Mouse (Mus musculus): ENCODE results near the gene Orai1. TPM values are rescaled to one million over a fixed set of nuclear protein-coding genes. Genes with fewer than 3 reads are reported as not detected.

Gene Orai1
- polyA plus RNA-seq, 1 experiment from 2014 or later: 14.2 TPM

- H3K27me3 ChIP-seq (replicated peaks; ENCODE audit: control insufficient read depth, insufficient read depth, low read length): no peaks in the 10 kb centered on the region
- H3K9ac ChIP-seq (ENCODE audit: low read depth, low read length): no peak overlapping the region
- H3K27ac ChIP-seq (ENCODE audit: low read depth, low read length): no peak overlapping the region
- no peak for ATAC-seq
- H3K4me3 ChIP-seq (ENCODE audit: low read length): no peak overlapping the region
- H3K4me1 ChIP-seq (ENCODE audit: control insufficient read depth, insufficient read depth, low read depth, low read length): peaks cover 6% of the 10 kb centered on the region
- H3K36me3 ChIP-seq (ENCODE audit: control insufficient read depth, insufficient read depth, low read length): no peaks in the 10 kb centered on the region
- H3K9me3 ChIP-seq (ENCODE audit: control insufficient read depth, low read length): no peaks in the 10 kb centered on the region
- H3K4me2 ChIP-seq (ENCODE audit: low read length): no peak overlapping the region
- WGBS: 93% methylated on average over 6 of the region's 6 CpGs
Measured at GRCm38 (mm10) chr5:123010806-123011205, 4.1 kb upstream of the Orai1 start.

- 95% methylated on average over 9 of the region's 9 CpGs for WGBS
- no peak for ATAC-seq
- Histone ChIP-seq H3K9me3 (ENCODE audit: control insufficient read depth, low read length) (no peaks in the 10 kb centered on the region), H3K36me3 (ENCODE audit: control insufficient read depth, insufficient read depth, low read length) (no peaks in the 10 kb centered on the region), H3K27me3 (replicated peaks; ENCODE audit: control insufficient read depth, insufficient read depth, low read length) (no peaks in the 10 kb centered on the region), H3K4me2 (ENCODE audit: low read length) (no peak overlapping the region), H3K4me1 (ENCODE audit: control insufficient read depth, insufficient read depth, low read depth, low read length) (peaks cover 13% of the 10 kb centered on the region), H3K27ac (ENCODE audit: low read depth, low read length) (no peak overlapping the region), H3K4me3 (ENCODE audit: low read length) (no peak overlapping the region), H3K9ac (ENCODE audit: low read depth, low read length) (no peak overlapping the region)
Measured at GRCm38 (mm10) chr5:123011705-123012104, 3.2 kb upstream of the Orai1 start.

GRCm38 (mm10) chr5:123013599-123014315, 1.1 kb upstream of the Orai1 start:
- Histone ChIP-seq H3K27me3 (replicated peaks; ENCODE audit: control insufficient read depth, insufficient read depth, low read length) (no peaks in the 10 kb centered on the region), H3K4me1 (ENCODE audit: control insufficient read depth, insufficient read depth, low read depth, low read length) (peaks cover 17% of the 10 kb centered on the region), H3K36me3 (ENCODE audit: control insufficient read depth, insufficient read depth, low read length) (no peaks in the 10 kb centered on the region), H3K9me3 (ENCODE audit: control insufficient read depth, low read length) (no peaks in the 10 kb centered on the region), H3K4me2 (ENCODE audit: low read length) (no peak overlapping the region), H3K9ac (ENCODE audit: low read depth, low read length) (no peak overlapping the region), H3K27ac (ENCODE audit: low read depth, low read length) (no peak overlapping the region), H3K4me3 (ENCODE audit: low read length) (no peak overlapping the region)
- 57% methylated on average over 9 of the region's 9 CpGs for WGBS
- ATAC-seq: no peak

- WGBS: 25% methylated on average over 8 of the region's 8 CpGs
- peak overlapping the region; percentile 80 for H3K4me3 ChIP-seq (ENCODE audit: low read length)
- H3K4me2 ChIP-seq (ENCODE audit: low read length): peak overlapping the region; percentile 81
- H3K9ac ChIP-seq (ENCODE audit: low read depth, low read length): peak overlapping the region; percentile 88
- peaks cover 21% of the 10 kb centered on the region for H3K4me1 ChIP-seq (ENCODE audit: control insufficient read depth, insufficient read depth, low read depth, low read length)
- H3K27me3 ChIP-seq (replicated peaks; ENCODE audit: control insufficient read depth, insufficient read depth, low read length): no peaks in the 10 kb centered on the region
- no peaks in the 10 kb centered on the region for H3K36me3 ChIP-seq (ENCODE audit: control insufficient read depth, insufficient read depth, low read length)
- no peak overlapping the region; the same call in 1 of the 2 replicates for H3K27ac ChIP-seq (ENCODE audit: low read depth, low read length)
- ATAC-seq: no peak
- H3K9me3 ChIP-seq (ENCODE audit: control insufficient read depth, low read length): no peaks in the 10 kb centered on the region
Measured at GRCm38 (mm10) chr5:123015915-123016314, 1.0 kb downstream of the Orai1 start.

GRCm38 (mm10) chr5:123017504-123017903, 2.6 kb downstream of the Orai1 start:
- WGBS: 71% methylated on average over 4 of the region's 4 CpGs
- H3K9me3 ChIP-seq (ENCODE audit: control insufficient read depth, low read length): no peaks in the 10 kb centered on the region
- peaks cover 21% of the 10 kb centered on the region for H3K4me1 ChIP-seq (ENCODE audit: control insufficient read depth, insufficient read depth, low read depth, low read length)
- H3K4me3 ChIP-seq (ENCODE audit: low read length): no peak overlapping the region
- H3K36me3 ChIP-seq (ENCODE audit: control insufficient read depth, insufficient read depth, low read length): no peaks in the 10 kb centered on the region
- no peak overlapping the region for H3K27ac ChIP-seq (ENCODE audit: low read depth, low read length)
- no peak for ATAC-seq
- no peak overlapping the region for H3K9ac ChIP-seq (ENCODE audit: low read depth, low read length)
- no peak overlapping the region for H3K4me2 ChIP-seq (ENCODE audit: low read length)
- H3K27me3 ChIP-seq (replicated peaks; ENCODE audit: control insufficient read depth, insufficient read depth, low read length): no peaks in the 10 kb centered on the region

- Histone ChIP-seq H3K4me3 (ENCODE audit: low read length) (no peak overlapping the region), H3K27ac (ENCODE audit: low read depth, low read length) (peak overlapping the region; percentile 68), H3K36me3 (ENCODE audit: control insufficient read depth, insufficient read depth, low read length) (no peaks in the 10 kb centered on the region), H3K9ac (ENCODE audit: low read depth, low read length) (no peak overlapping the region), H3K4me2 (ENCODE audit: low read length) (no peak overlapping the region), H3K27me3 (replicated peaks; ENCODE audit: control insufficient read depth, insufficient read depth, low read length) (no peaks in the 10 kb centered on the region), H3K9me3 (ENCODE audit: control insufficient read depth, low read length) (no peaks in the 10 kb centered on the region), H3K4me1 (ENCODE audit: control insufficient read depth, insufficient read depth, low read depth, low read length) (peaks cover 19% of the 10 kb centered on the region)
- WGBS: 42% methylated on average over 10 of the region's 10 CpGs
- peak; percentile 39 for ATAC-seq
Measured at GRCm38 (mm10) chr5:123019336-123020016, 4.6 kb downstream of the Orai1 start.

- Histone ChIP-seq H3K9ac (ENCODE audit: low read depth, low read length) (no peak overlapping the region), H3K27me3 (replicated peaks; ENCODE audit: control insufficient read depth, insufficient read depth, low read length) (no peaks in the 10 kb centered on the region), H3K4me2 (ENCODE audit: low read length) (no peak overlapping the region), H3K36me3 (ENCODE audit: control insufficient read depth, insufficient read depth, low read length) (no peaks in the 10 kb centered on the region), H3K9me3 (ENCODE audit: control insufficient read depth, low read length) (no peaks in the 10 kb centered on the region), H3K27ac (ENCODE audit: low read depth, low read length) (peak overlapping the region; percentile 29; the same call in 1 of the 2 replicates), H3K4me1 (ENCODE audit: control insufficient read depth, insufficient read depth, low read depth, low read length) (peaks cover 18% of the 10 kb centered on the region), H3K4me3 (ENCODE audit: low read length) (no peak overlapping the region)
- 95% methylated on average over 5 of the region's 5 CpGs for WGBS
- no peak for ATAC-seq
Measured at GRCm38 (mm10) chr5:123020426-123020825, 5.6 kb downstream of the Orai1 start.

- WGBS: 92% methylated on average over 7 of the region's 7 CpGs
- H3K9ac ChIP-seq (ENCODE audit: low read depth, low read length): no peak overlapping the region
- H3K36me3 ChIP-seq (ENCODE audit: control insufficient read depth, insufficient read depth, low read length): no peaks in the 10 kb centered on the region
- no peak for ATAC-seq
- H3K27me3 ChIP-seq (replicated peaks; ENCODE audit: control insufficient read depth, insufficient read depth, low read length): no peaks in the 10 kb centered on the region
- no peaks in the 10 kb centered on the region for H3K9me3 ChIP-seq (ENCODE audit: control insufficient read depth, low read length)
- no peak overlapping the region for H3K4me2 ChIP-seq (ENCODE audit: low read length)
- no peak overlapping the region for H3K27ac ChIP-seq (ENCODE audit: low read depth, low read length)
- no peak overlapping the region for H3K4me3 ChIP-seq (ENCODE audit: low read length)
- peaks cover 8% of the 10 kb centered on the region for H3K4me1 ChIP-seq (ENCODE audit: control insufficient read depth, insufficient read depth, low read depth, low read length)
Measured at GRCm38 (mm10) chr5:123021438-123021837, 6.6 kb downstream of the Orai1 start.

- H3K27me3 ChIP-seq (replicated peaks; ENCODE audit: control insufficient read depth, insufficient read depth, low read length): no peaks in the 10 kb centered on the region
- no peak overlapping the region for H3K4me2 ChIP-seq (ENCODE audit: low read length)
- no peak overlapping the region for H3K9ac ChIP-seq (ENCODE audit: low read depth, low read length)
- WGBS: 87% methylated on average over 6 of the region's 6 CpGs
- H3K4me3 ChIP-seq (ENCODE audit: low read length): no peak overlapping the region
- no peaks in the 10 kb centered on the region for H3K9me3 ChIP-seq (ENCODE audit: control insufficient read depth, low read length)
- no peak for ATAC-seq
- H3K4me1 ChIP-seq (ENCODE audit: control insufficient read depth, insufficient read depth, low read depth, low read length): peaks cover 7% of the 10 kb centered on the region
- H3K36me3 ChIP-seq (ENCODE audit: control insufficient read depth, insufficient read depth, low read length): no peaks in the 10 kb centered on the region
- H3K27ac ChIP-seq (ENCODE audit: low read depth, low read length): no peak overlapping the region
Measured at GRCm38 (mm10) chr5:123023049-123023448, 8.2 kb downstream of the Orai1 start.

Data from hindbrain, embryonic 16.5 days (tissue).